Mouse (Mus musculus) adrenal gland, postnatal 25 days (tissue): ENCODE measurements around the gene Ltbp2. TPM values are rescaled to one million over a fixed set of nuclear protein-coding genes. Genes with fewer than 3 reads are reported as not detected.

Experiments used
- DNase-seq: peaks from one replicate; pipeline ENCODE4 v3.0.0; 2021; ENCODE audit warnings: mixed read lengths
- total RNA-seq: library from RNA; stranded (reverse); gene quantifications from 2 replicates; pipeline ENCODE4 v1.2.3, GENCODE M21; 2021

Gene Ltbp2
- total RNA-seq, 1 experiment from 2014 or later, result 3.9 TPM

GRCm38 (mm10) chr12:84835626-84836025 lies 40.7 kb downstream of the Ltbp2 start:
- no peak for DNase-seq

GRCm38 (mm10) chr12:84834773-84835172 lies 41.6 kb downstream of the Ltbp2 start:
- DNase-seq, result no peak

- no peak for DNase-seq
These were observed 44.7 kb downstream of the Ltbp2 start for GRCm38 (mm10) chr12:84831648-84832047.

- no peak for DNase-seq
These were observed 45.2 kb downstream of the Ltbp2 start for GRCm38 (mm10) chr12:84831141-84831540.

GRCm38 (mm10) chr12:84830438-84830837 lies 45.9 kb downstream of the Ltbp2 start:
- no peak for DNase-seq

GRCm38 (mm10) chr12:84829913-84830312 lies 46.4 kb downstream of the Ltbp2 start:
- DNase-seq, result no peak

GRCm38 (mm10) chr12:84829109-84829724 lies 47.1 kb downstream of the Ltbp2 start:
- no peak for DNase-seq

GRCm38 (mm10) chr12:84827384-84827933 lies 48.9 kb downstream of the Ltbp2 start:
- DNase-seq, result peak; percentile 30

GRCm38 (mm10) chr12:84824203-84824602 lies 52.1 kb downstream of the Ltbp2 start:
- DNase-seq, result no peak

GRCm38 (mm10) chr12:84823601-84824000 lies 52.7 kb downstream of the Ltbp2 start:
- no peak for DNase-seq

GRCm38 (mm10) chr12:84819236-84820168 lies 56.8 kb downstream of the Ltbp2 start:
- no peak for DNase-seq

- DNase-seq, result no peak
These were observed 57.8 kb downstream of the Ltbp2 start for GRCm38 (mm10) chr12:84818496-84818895.

- no peak for DNase-seq
These were observed 61.5 kb downstream of the Ltbp2 start for GRCm38 (mm10) chr12:84814663-84815325.

GRCm38 (mm10) chr12:84813773-84814172 lies 62.6 kb downstream of the Ltbp2 start:
- DNase-seq, result no peak

- DNase-seq, result peak; percentile 41
These were observed 64.3 kb downstream of the Ltbp2 start for GRCm38 (mm10) chr12:84812004-84812403.

GRCm38 (mm10) chr12:84811510-84811909 lies 64.8 kb downstream of the Ltbp2 start:
- no peak for DNase-seq

- DNase-seq, result no peak
These were observed 65.5 kb downstream of the Ltbp2 start for GRCm38 (mm10) chr12:84810810-84811209.

- no peak for DNase-seq
These were observed 67.3 kb downstream of the Ltbp2 start for GRCm38 (mm10) chr12:84809033-84809432.

- no peak for DNase-seq
These were observed 69.0 kb downstream of the Ltbp2 start for GRCm38 (mm10) chr12:84807351-84807750.

- DNase-seq, result no peak
These were observed 69.6 kb downstream of the Ltbp2 start for GRCm38 (mm10) chr12:84806726-84807125.

- DNase-seq, result no peak
These were observed 70.3 kb downstream of the Ltbp2 start for GRCm38 (mm10) chr12:84806010-84806409.

- DNase-seq, result no peak
These were observed 71.0 kb downstream of the Ltbp2 start for GRCm38 (mm10) chr12:84805228-84805842.
